Mouse (Mus musculus) liver, adult 2 months (tissue): ENCODE data around the gene Gm28372.

Experiments used
- CTCF ChIP-seq: fragments of 200-500 bp; IDR thresholded peaks from 2 replicates; pipeline ENCODE4 v1.5.1; 2011; ENCODE audit warnings: low read depth, low read length, control low read depth
- POLR2A ChIP-seq: fragments of 200-500 bp; IDR thresholded peaks from 2 replicates; pipeline ENCODE4 v1.6.1; 2011; ENCODE audit warnings: low read length, control low read depth; ENCODE audit not compliant: insufficient read depth; ENCODE audit errors: extremely low read depth

DNA sequence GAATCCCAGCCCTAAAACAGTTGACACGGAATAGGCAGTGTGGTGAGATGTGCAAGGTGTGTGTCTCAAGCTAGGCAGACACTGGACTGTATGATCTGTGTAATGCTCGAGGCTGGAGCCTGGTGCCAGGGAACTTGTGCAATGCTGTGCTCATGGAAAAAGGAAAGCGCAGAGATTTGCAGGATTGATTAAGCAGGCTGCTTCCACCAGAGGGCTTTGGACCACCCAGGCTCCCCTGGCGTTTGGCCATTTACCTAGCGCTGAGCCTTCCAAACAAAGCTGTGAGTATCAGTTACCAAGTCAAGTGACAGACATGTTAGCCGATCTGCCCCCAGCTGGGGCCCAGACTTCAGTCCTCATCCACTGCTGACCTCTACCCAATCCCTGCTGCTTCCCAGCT lies 3.2 kb downstream of the Gm28372 start:
- TF ChIP-seq CTCF: no peak
- TF ChIP-seq POLR2A: no peak
